Mouse (Mus musculus) heart, postnatal 10 days (tissue): Measurements from ENCODE around the gene Smarcb1. TPM values are rescaled to one million over a fixed set of nuclear protein-coding genes. Genes with fewer than 3 reads are reported as not detected.
"Not testable (repeated sequence)": the region's sequence is repeated elsewhere in the genome, so short reads cannot be mapped to it uniquely, and the experiment has no call there.

Source experiments
- DNase-seq, 2 experiments: peaks; one replicate each; pipeline ENCODE4 v3.0.0; 2021
- intact Hi-C: fragments of 180-260 bp; cut with DNase I; formaldehyde crosslinking; loops from one replicate; pipeline ENCODE4 v1.15.1; 2025
- total RNA-seq, 2 experiments: library from RNA; stranded (reverse); gene quantifications; 2 replicates each; pipeline ENCODE4 v1.2.3; 2021

The Smarcb1 gene
- total RNA-seq, 2 experiments from 2014 or later = 41.3 to 44.8 TPM

- intact Hi-C loops = not testable (repeated sequence)
Measured at GRCm38 (mm10) chr10:75859786-75860470, 61.5 kb downstream of the Smarcb1 start, which contains the start of gene Mif. TSS of gene Mif (minus strand) at chr10:75860240.

GRCm38 (mm10) chr10:75859107-75859746 lies 62.2 kb downstream of the Smarcb1 start:
- intact Hi-C loops = no loop called here
- DNase-seq = peak in 1 of 2 experiments; percentile 40

More at GRCm38 (mm10) chr10:75859786-75860470, 61.5 kb downstream of the Smarcb1 start, which contains the start of gene Mif:
- peak; percentile 91 to 93 for DNase-seq

DNA sequence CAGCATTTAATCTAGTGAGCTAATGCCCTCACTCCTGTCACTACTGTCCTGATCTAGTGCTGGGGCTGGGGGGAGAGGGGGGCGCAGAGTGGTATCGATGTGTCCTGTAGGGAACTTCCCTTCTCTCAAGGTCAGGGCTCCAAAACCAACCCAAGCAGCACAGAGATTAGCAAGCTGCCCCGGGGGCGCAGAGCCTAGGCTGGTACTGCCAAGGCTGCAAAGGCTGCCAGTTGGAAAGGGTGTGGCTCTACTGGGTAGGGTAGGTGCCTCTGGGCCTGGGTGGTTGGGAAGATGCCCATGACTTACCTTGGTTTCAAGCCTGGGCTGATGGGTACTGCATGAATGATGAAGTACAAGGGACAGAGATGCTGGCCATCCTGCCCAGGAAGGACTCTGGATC lies 63.8 kb downstream of the Smarcb1 start:
- intact Hi-C loops = no loop called here
- no peak for DNase-seq

DNA sequence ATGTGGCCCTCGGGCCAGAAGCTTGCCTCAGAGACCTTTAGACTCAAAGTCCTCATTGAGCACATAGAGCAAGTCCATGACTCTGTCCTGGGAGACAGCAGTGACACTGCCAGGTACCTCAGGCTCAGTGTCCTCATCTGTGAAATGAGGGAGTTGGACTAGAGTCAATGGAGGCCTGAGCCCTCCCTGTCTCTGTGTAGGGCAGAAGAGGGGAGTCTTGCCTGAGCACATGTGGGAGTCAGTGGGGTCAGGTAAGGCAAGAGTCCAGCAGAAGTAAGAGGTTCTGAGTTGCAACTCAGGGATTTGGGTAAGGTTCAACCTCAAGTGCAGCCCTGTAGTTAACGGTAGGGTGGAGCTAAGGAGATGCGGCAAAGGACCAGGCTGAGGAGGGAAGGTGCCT lies 64.4 kb downstream of the Smarcb1 start:
- no peak for DNase-seq

DNA sequence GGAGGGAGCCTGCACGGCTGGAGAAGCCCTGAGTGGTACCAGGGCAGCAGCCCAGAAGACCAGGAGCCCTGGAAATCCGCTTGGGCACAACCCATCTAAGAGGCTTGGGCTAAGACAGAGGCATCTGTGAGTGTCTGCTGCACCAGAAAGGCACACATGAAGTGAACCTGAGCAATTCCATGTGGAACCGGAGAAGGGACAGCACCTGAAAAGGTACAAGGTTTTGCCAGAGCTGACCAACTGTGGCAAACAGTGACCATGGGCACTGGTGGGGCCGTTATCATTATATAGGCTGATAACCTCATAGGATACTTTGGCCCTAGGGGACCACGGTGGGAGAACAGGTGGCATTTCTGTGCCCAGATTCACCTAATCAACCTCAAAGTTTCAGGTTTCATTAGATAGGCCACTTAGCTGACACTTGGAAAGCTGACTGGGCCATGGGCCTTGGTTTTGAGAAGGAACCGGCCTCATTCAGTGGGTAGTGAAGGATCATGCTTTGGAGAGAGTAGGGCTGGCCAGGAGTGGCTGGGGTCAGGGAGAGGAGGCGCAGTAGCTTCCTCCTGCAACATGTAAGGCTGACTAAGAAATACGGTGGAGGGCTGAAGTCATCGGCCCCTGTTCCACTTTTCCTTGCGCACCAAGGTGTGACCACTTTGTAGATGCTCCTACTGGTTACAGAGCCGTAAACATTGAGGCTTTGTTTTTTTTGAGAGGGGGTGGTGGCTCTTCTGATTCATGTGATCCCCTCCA lies 65.1 kb downstream of the Smarcb1 start:
- intact Hi-C loops = no loop called here
- DNase-seq = no peak

More for the DNA sequence above, 64.4 kb downstream of the Smarcb1 start:
- intact Hi-C loops = no loop called here

DNA sequence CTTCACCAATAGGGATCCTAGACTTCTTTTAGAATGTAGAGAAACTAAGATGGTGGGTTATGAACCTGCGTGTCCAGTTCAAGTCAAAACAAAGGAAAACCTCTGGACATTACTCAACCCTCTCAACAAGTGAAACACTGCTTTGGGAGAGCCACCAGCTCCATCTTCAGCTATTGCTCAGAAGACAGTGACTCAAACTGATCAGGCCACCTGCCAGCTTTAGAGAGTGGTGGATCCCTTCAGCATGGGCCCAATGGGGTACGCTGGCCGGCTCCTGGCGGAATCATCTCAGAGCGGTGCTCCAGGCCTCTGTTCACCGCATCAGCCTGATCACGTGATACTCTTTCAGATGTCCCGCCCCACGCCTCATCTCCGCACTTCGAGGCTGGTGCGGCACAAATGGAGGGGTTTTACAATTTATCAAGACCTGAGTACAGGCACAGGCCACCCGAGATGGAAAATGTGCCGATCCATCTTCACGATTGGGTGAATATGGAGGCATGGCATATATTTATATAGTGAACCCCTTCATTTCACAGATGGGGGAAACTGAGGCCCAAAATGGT lies 65.9 kb downstream of the Smarcb1 start:
- intact Hi-C loops = no loop called here

GRCm38 (mm10) chr10:75854791-75855190 lies 66.6 kb downstream of the Smarcb1 start:
- intact Hi-C loops = loop anchor here (5.0 kb wide), 1 partner anchor 217 kb away; no protein-coding TSS in a partner anchor
- no peak for DNase-seq

More for the DNA sequence above, 65.9 kb downstream of the Smarcb1 start:
- no peak for DNase-seq

DNA sequence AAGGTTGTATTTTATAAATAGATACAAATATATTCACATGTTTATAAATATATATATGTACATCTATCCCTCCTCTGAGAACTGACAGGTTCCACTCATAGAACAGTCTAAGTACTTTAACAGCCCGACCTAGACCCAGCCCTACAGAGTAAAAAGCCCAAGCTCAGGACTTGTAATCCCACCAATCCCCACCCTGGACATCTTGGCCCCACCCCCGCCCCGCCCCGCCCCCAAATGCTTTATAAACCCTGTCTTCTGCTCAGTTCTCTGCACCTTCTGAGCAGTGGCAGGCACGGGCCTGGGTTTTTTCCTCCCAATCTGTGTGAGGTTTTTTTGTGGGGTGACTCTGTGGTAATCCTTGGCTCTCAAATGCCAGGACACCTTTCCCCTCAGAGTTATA lies 67.3 kb downstream of the Smarcb1 start:
- intact Hi-C loops = loop anchor here (5.0 kb wide), 1 partner anchor 217 kb away; no protein-coding TSS in a partner anchor
- DNase-seq = no peak

DNA sequence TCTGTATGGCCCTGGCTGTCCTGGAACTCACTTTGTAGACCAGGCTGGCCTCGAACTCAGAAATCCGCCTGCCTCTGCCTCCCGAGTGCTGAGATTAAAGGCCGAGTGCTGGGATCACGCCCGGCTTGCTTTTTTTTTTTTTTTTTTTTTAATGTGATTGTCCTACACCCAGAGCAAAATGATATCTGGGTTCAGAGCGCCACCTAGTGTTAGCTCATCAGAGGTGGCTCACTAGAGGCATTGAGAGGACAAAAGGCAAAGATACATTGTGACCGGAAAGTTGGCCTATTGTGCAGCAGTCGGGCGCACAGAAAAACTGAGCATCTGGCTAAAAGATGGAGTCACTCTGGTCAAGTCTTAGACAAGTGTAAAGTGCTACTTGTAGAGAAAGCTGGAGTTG lies 68.0 kb downstream of the Smarcb1 start:
- peak; percentile 86 to 90 for DNase-seq

DNA sequence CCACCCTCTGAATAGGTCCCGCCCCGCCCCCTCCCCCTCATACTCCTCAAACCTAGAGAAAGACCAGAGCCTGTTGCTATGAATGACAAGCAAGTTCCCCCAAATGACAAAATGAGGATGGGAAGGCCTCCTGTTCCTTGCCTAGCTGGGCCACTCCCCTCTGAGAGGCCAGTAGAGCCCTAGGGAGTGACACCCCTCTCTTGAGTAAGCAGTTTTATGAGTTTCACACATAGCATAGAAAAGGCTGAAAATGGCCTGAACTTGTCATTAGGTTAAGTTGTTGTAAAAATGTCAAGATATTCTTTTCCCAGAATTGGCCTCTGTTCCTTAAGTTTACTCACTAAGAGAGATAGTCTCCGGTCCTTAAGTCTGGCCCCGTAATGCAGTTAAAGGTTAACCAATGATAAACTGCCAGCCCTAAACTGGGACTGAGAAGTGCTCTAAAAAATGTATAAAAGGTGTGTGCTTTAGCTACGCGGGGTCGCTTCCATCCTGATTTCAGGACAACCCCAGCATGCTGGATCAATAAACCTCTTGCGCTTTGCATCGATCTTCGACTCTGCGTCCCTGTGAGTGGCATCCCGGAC lies 68.8 kb downstream of the Smarcb1 start:
- DNase-seq = no peak
- intact Hi-C loops = loop anchor here (1.0 to 5.0 kb wide), 2 partner anchors 108 to 215 kb away; no protein-coding TSS in a partner anchor

More for the DNA sequence above, 68.0 kb downstream of the Smarcb1 start:
- intact Hi-C loops = loop anchor here (1.0 to 5.0 kb wide), 2 partner anchors 109 to 216 kb away; no protein-coding TSS in a partner anchor

DNA sequence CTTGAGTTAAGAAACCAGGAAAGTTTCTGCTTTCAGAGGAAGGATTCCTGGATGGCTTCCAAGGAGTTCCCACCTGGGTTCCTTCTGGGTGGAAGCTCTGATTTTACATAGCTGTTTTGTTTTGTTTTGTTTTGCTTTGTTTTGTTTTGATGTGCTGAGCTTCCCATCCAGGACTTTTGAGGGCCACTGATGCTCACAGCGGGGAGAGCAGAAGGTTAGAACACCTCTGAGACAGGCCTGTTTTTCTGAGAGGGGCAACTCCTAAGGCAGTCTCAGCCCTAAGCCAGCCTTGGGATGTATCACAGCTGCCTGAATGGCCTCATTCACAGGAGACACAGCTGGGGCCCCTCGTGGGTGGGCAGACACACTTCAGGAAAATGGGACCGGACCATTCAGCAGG lies 69.7 kb downstream of the Smarcb1 start:
- no peak for DNase-seq
- intact Hi-C loops = loop anchor here (2.0 to 5.0 kb wide), 2 partner anchors 214 to 265 kb away; no protein-coding TSS in a partner anchor

DNA sequence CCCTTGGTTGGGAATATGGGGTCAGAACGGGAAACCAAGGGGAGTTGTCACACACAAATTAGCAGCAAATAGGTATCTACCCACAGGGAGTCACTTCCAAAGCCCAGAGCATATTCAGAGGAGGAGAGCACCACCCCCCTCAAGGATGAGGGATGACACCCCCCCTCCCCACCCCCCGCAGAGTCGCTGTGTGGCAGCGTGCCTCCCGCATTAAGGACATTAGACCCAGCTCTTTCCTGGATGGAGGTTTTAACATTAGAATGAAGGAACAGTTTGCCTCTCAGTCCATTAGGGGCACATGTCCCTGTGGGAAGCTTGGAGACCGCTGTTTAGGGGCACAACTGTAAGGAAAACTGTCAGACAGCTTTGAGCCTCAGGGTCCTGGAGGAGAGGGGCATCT lies 70.3 kb downstream of the Smarcb1 start:
- intact Hi-C loops = loop anchor here (2.0 to 5.0 kb wide), 2 partner anchors 214 to 264 kb away; no protein-coding TSS in a partner anchor
- DNase-seq = no peak

- no peak for DNase-seq
- intact Hi-C loops = no loop called here
Measured at GRCm38 (mm10) chr10:75848382-75848781, 73.0 kb downstream of the Smarcb1 start.

Other genes starting within 250 kb of the Smarcb1 start
- 10 to 100 TPM; 26.0 to 33.6 TPM for gene Cabin1, start 157.3 kb downstream of the Smarcb1 start, total RNA-seq
- gene Ddt, start 148.2 kb downstream of the Smarcb1 start, total RNA-seq = 10 to 100 TPM; 29.6 to 49.2 TPM
- gene Gm20441, start 140.7 kb downstream of the Smarcb1 start, total RNA-seq = not detected
- 1 to 10 TPM; 1.9 to 3.0 TPM for gene Gstt3, start 140.2 kb downstream of the Smarcb1 start, total RNA-seq
- 1 to 10 TPM; 5.9 to 7.9 TPM for gene Gstt1, start 123.0 kb downstream of the Smarcb1 start, total RNA-seq
- gene Gstt4, start 99.1 kb downstream of the Smarcb1 start, total RNA-seq = not detected
- 10 to 100 TPM; 10.1 to 12.7 TPM for gene Gstt2, start 84.2 kb downstream of the Smarcb1 start, total RNA-seq
- gene Mif, start 61.4 kb downstream of the Smarcb1 start, total RNA-seq = 100 to 1,000 TPM; 321 to 324 TPM
- under 1 TPM in 1 of 2 experiments, not detected in 1; 0.48 TPM for gene Derl3, start 28.2 kb downstream of the Smarcb1 start, total RNA-seq
- gene Chchd10, start 11.5 kb upstream of the Smarcb1 start, total RNA-seq = 1,000 to 10,000 TPM; 1,157 to 1,242 TPM
- 1 to 10 TPM; 8.6 to 9.9 TPM for gene Mmp11, start 14.9 kb upstream of the Smarcb1 start, total RNA-seq
- not detected for gene Gm867, start 19.1 kb upstream of the Smarcb1 start, total RNA-seq
- gene Vpreb3, start 21.4 kb upstream of the Smarcb1 start, total RNA-seq = under 1 TPM in 1 of 2 experiments, not detected in 1; 0.53 TPM
- not detected for gene Gm5134, start 32.9 kb upstream of the Smarcb1 start, total RNA-seq
- 1 to 10 TPM; 9.8 to 9.9 TPM for gene Zfp280b, start 111.0 kb upstream of the Smarcb1 start, total RNA-seq
- gene Slc5a4b, start 189.3 kb upstream of the Smarcb1 start, total RNA-seq = not detected
- gene Slc5a4a, start 225.8 kb upstream of the Smarcb1 start, total RNA-seq = not detected